Mouse (Mus musculus): ENCODE measurements around the gene Gm12248.
"Not testable (repeated sequence)": the region's sequence is repeated elsewhere in the genome, so short reads cannot be mapped to it uniquely, and the experiment has no call there.

Gene Gm12248

GRCm38 (mm10) chr11:58102146-58102545 lies 9.2 kb upstream of the Gm12248 start:
- DNase-seq = peak; percentile 45

GRCm38 (mm10) chr11:58101194-58101720 lies 8.3 kb upstream of the Gm12248 start:
- no peak for DNase-seq

- DNase-seq = no peak
Measured at GRCm38 (mm10) chr11:58100006-58100405, 7.1 kb upstream of the Gm12248 start.

GRCm38 (mm10) chr11:58098366-58098720 lies 5.4 kb upstream of the Gm12248 start:
- DNase-seq = not testable (repeated sequence)

DNA sequence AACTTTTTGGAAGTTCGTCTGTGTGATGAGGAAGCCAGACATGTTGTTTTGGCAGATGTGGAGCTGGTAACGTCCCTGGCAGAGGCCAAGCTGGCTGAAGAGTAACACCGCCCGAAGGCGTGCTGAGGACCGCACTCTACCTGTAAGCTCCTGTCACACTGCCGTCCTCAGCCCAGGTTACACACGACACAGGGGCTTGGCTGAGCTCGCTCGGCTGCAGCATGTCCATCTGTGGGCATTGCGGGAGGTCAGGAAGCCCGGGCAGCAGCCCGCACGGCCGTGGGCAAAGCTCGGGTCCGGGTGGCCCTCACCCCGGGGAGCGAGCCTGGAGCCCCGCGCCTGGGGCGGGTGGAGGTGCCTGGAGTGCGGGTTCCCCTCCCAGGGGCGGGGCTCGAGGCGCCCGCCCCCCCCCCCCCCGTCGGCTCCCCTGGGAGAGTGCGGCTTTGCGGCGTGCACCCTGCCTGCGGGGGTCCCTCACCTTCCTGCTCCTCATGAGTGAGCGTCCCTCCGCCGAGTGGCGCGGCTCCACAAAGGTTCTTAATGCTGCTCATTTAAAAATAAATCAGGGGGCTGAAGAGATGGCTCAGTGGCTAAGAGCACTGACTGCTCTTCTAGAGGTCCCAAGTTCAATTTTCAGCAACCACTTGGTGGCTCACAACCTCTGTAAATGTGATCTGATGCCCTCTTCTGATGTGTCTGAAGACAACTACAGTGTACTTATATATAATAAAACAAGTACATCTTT lies 4.9 kb upstream of the Gm12248 start:
- DNase-seq = peak; percentile 81

GRCm38 (mm10) chr11:58096821-58097620 lies 4.1 kb upstream of the Gm12248 start:
- peak; percentile 77 for DNase-seq

DNA sequence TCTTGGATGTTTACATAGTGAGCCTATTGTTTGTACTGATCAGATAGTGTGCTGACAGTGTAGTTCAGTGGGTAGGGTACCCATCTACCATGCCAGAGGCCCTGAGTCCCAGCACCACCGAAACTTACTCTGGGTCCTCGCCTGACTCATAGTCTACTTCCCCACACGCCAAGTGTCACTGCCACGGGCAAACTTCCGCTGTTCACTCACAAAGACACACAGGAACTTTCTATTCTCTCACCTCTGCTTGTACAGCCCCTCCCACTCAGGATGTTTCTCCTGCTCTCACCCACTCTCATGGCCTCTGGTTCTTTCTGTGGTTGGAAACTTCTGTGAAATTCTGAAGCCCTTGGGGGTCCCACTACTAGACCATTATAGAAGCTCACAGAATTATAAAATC lies 3.2 kb upstream of the Gm12248 start:
- peak; percentile 45 for DNase-seq

DNA sequence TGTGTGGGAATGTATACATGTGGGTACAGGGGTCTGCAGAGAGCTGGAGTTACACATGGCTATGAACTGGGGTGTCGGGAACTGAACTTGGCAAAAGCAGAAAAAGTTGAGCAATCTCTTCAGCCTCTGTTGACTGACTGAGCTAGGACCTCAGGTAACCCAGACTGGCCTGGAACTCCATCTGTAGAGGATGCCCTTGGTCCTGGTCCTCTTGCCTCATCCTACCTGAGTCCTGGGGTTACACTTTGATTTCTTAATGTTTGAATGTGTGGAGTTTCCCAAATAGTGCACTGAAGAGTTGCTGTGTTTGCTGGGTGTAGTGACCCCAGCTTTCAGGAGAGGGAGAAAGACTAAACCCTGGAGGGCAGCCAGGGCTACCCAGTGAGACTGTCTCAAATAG lies 2.6 kb upstream of the Gm12248 start:
- DNase-seq = no peak

DNA sequence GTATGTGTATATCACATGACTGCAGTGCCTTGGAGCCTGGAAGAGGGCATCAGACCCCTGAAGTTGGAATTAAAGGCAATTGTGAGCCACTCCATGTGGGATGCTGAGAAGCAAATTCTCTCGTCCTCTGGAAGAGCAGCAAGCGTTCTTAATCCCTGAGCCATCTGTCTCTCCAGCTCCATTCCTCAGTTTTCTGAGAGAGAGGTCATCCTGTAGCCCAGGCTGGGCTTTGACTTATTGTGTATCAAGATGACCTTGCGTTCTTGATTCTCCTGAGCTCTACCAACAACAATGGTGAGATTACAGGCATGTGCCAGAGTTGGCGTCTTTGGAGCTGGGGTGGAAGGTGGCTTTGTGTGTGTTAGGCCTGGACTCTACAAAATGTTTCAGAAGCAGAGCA lies 1.8 kb upstream of the Gm12248 start:
- DNase-seq = no peak

DNA sequence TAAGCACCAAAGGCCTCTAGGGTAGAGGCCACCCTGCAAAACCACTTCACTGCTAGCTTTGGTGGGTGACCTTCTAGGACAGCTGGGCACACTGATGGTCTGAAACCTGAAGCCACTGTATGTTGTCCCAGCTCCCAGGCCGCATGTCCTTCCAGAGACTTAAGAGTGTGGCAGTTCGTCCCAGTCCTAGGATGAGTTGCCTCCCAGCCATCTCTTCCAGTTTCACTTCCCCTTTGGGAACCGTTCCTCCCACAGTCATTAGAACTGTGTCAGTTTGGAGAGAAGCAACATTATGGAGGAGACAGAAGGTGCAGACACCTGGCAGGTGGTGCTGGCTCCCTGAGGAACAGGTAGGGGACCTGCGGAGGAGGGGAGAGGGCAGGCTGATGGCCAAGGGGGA lies 393 bp downstream of the Gm12248 start:
- DNase-seq = peak; percentile 42

- DNase-seq = peak; percentile 78
Measured at GRCm38 (mm10) chr11:58081716-58082115, 11.2 kb downstream of the Gm12248 start.

GRCm38 (mm10) chr11:58077270-58077669 lies 15.7 kb downstream of the Gm12248 start:
- no peak for DNase-seq

DNA sequence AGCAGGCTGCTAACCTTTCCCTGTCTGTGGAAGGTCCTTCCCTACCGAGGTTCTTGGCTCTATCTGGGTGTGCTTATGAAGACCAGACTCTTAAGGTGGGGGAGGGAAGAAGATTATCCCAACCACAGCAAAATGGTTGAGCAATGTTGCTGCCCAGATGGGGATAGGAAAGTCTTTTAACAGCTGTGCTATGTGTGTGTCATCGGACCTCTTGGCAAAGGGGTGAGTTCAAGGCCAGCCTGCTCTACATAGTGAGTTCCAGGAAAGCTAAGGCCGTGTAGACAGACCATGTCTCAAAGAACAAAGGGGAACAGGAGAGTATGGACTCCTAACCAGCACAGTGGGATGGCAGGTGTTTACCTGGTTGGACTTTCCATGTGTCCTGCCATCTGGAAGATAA lies 20.0 kb downstream of the Gm12248 start:
- DNase-seq = no peak

DNA sequence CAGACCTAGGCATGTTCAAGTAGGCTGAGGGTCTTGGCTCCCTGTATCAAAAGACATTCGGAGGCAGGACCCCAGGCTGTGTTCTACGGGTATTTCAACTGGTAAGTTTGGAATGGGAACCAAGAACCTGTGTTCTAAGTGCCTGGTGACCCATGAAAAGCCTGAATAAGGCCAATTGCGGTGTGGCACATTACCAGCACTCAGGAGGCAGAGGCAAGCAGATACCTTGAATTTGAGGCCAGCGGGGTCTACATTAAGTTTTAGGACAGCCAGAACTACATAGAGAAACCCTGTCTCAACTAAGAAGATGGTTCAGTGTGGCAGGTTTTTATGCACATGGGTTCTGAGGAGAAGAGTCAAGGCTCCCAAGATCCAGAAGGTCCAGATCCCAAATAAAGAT lies 27.9 kb downstream of the Gm12248 start:
- no peak for DNase-seq

GRCm38 (mm10) chr11:58062586-58062985 lies 30.3 kb downstream of the Gm12248 start:
- DNase-seq = no peak

GRCm38 (mm10) chr11:58061218-58061617 lies 31.7 kb downstream of the Gm12248 start:
- peak; percentile 87 for DNase-seq

GRCm38 (mm10) chr11:58059752-58060151 lies 33.2 kb downstream of the Gm12248 start:
- DNase-seq = not testable (repeated sequence)

- peak; percentile 47 for DNase-seq
Measured at GRCm38 (mm10) chr11:58057455-58057854, 35.5 kb downstream of the Gm12248 start.

DNA sequence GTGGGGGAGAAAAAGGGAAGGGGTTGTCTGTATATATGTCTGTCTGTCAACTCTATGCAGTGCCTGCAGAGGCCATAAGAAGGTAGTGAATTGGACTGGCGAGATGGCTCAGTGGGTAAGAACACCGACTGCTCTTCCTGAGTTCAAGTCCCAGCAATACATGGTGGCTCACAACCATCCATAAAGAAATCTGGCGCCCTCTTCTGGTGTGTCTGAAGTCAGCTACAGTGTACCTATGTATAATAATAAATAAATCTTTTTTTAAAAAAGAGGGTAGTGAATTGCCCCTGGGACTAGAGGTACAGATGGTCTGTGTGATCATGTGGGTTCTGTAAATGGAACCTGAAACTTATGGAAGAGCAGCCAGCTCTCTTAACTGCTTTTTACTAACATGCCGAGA lies 46.5 kb downstream of the Gm12248 start:
- no peak for DNase-seq

- DNase-seq = no peak
Measured at GRCm38 (mm10) chr11:58042861-58043431, 50.0 kb downstream of the Gm12248 start.

- no peak for DNase-seq
Measured at GRCm38 (mm10) chr11:58039027-58039426, 53.9 kb downstream of the Gm12248 start.

DNA sequence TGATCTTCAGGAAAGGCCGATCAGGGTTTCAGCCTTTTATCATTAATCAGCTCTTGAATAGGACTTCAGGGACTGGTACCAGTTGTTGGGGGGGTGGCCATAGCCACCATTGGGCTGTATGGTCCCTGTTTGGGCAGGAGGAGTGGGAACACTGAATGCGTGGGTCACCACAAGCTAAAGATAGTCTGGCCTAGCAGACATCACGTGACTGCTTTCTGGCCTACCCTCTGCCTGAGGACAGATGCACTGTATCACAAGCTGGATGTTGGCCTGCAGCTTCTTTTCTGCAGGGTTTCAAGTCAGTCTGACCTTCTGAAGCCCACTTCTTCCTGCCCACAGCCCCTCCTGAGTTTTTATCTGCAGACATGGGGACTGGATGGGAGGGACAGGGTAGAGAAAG lies 59.3 kb downstream of the Gm12248 start:
- DNase-seq = no peak

GRCm38 (mm10) chr11:58031176-58031575 lies 61.8 kb downstream of the Gm12248 start:
- DNase-seq = no peak

- no peak for DNase-seq
Measured at GRCm38 (mm10) chr11:58029869-58030268, 63.1 kb downstream of the Gm12248 start.

Measured in cerebellum, adult 9-11 months (tissue).